Comparison of ENCODE assay signal across 1 mouse cellular context in genomic region chr3:36446506-36446905, GRCm38 (mm10).
TF ChIP-seq lines count a peak whose summit lies in the region.

No protein-coding gene starts in this region.

TF ChIP-seq in MEL, 35 proteins besides CTCF, POLR2A, EP300 and RAD21:
- TF ChIP-seq UBTF (IDR thresholded peaks at IDR 0.05; ENCODE audit: borderline replicate concordance, insufficient read depth, low read depth, low read length) = no peak
- no peak for TF ChIP-seq ZC3H11A (IDR thresholded peaks at IDR 0.05; ENCODE audit: low read depth, low read length)
- TF ChIP-seq USF2 (IDR thresholded peaks at IDR 0.05; ENCODE audit: borderline replicate concordance in 1 of 2, insufficient read depth in 1 of 2, low read depth in 1 of 2, low read length in 2 of 2) = peak in 1 of 2 experiments; percentile 56; a peak in 1 of 4 replicates
- TF ChIP-seq MYC (IDR thresholded peaks at IDR 0.05; ENCODE audit: low read depth, low read length) = no peak
- TF ChIP-seq ZMIZ1 (IDR thresholded peaks at IDR 0.05; ENCODE audit: low read depth, low read length) = no peak
- no peak for TF ChIP-seq POLR2AphosphoS2 (IDR thresholded peaks at IDR 0.05; ENCODE audit: low read length)
- no peak for TF ChIP-seq SIN3A (IDR thresholded peaks at IDR 0.05; ENCODE audit: low read length)
- no peak for TF ChIP-seq E2F4 (IDR thresholded peaks at IDR 0.05; ENCODE audit: borderline replicate concordance, low read depth, low read length)
- no peak for TF ChIP-seq TAL1 (IDR thresholded peaks at IDR 0.05; ENCODE audit: low read length)
- no peak for TF ChIP-seq GABPA (IDR thresholded peaks at IDR 0.05; ENCODE audit: low read depth, low read length)
- TF ChIP-seq CHD2 (IDR thresholded peaks at IDR 0.05; ENCODE audit: low read length) = no peak
- no peak for TF ChIP-seq MAX (IDR thresholded peaks at IDR 0.05; ENCODE audit: low read length)
- TF ChIP-seq NRF1 (IDR thresholded peaks at IDR 0.05; ENCODE audit: insufficient read depth, low read depth, low read length, poor library complexity, severe bottlenecking) = no peak
- TF ChIP-seq MAZ (IDR thresholded peaks at IDR 0.05; ENCODE audit: low read depth, low read length) = no peak
- peak; percentile 88 for TF ChIP-seq USF1 (IDR thresholded peaks at IDR 0.05; ENCODE audit: low read depth, low read length)
- no peak for TF ChIP-seq MXI1 (IDR thresholded peaks at IDR 0.05; ENCODE audit: low read depth, low read length)
- no peak for TF ChIP-seq GATA1 (IDR thresholded peaks at IDR 0.05; ENCODE audit: low read depth, low read length)
- TF ChIP-seq MYB (IDR thresholded peaks at IDR 0.05; ENCODE audit: low read depth, low read length) = no peak
- TF ChIP-seq SMC3 (IDR thresholded peaks at IDR 0.05; ENCODE audit: low read depth, low read length) = no peak
- TF ChIP-seq ETS1 (IDR thresholded peaks at IDR 0.05; ENCODE audit: low read depth, low read length) = peak; percentile 49; the same call in 1 of the 2 replicates
- TF ChIP-seq MAFK (IDR thresholded peaks at IDR 0.05; ENCODE audit: borderline replicate concordance, low read depth, low read length) = no peak
- no peak for TF ChIP-seq TCF12 (IDR thresholded peaks at IDR 0.05; ENCODE audit: low read depth, low read length)
TF ChIP-seq in MEL: peak in this region for 3.
